Mouse (Mus musculus): ENCODE data around the gene Fam160a2. TPM values are rescaled to one million over a fixed set of nuclear protein-coding genes. Genes with fewer than 3 reads are reported as not detected.

The Fam160a2 gene
- polyA plus RNA-seq, 1 experiment, result 14.5 TPM

DNA sequence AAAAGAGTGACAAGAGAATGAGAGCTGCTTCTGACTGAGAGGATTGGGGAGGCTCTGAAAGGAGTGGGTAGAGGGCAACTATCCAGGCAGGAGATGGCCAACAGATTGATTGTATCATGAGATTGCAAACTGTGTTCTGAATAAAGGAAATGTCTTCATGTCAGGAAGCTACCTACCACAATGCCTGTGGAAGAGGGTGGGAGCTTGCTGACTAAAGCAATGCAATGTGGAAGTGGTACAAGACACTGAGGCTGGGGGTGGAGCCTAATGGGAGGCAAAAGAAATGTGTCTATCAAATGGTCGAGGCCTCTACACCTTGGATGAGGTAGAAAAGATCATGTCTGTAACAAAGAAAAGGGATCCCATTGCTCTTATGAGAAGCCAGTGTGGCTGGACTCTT, 6.5 kb upstream of the Fam160a2 start:
- Histone ChIP-seq H3K4me1 (ENCODE audit: control insufficient read depth, insufficient read depth, insufficient read length, low read length) (no peaks in the 10 kb centered on the region), H3K27ac (replicated peaks; ENCODE audit: low read depth, low read length) (no peak overlapping the region), H3K4me3 (ENCODE audit: insufficient read depth, low read depth, low read length) (no peak overlapping the region)

DNA sequence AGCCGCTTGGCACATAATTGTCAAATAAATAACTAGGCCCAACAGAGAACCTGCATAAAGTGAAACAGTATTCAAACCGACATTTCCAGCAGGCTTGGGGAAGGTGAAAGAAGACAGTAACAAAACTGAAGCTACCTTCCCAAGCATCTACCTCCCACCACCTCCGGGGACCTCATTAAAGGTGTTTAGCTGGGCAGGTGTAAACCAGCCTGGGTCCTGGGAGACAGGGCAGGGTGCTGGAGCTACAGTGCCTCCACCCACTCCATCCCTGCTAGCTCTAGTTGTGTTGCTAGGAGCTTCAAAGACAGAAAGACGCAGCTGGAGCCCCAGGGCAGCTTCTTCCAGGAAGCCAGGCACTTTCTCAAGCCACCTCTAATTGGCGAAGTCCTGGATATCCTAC, 4.4 kb upstream of the Fam160a2 start, which contains the start of gene Cnga4:
TSS of gene Cnga4 (plus strand) at position 301 of the 400 bp plus-strand sequence.
- Histone ChIP-seq H3K4me3 (ENCODE audit: insufficient read depth, low read depth, low read length) (no peak within 1 kb of the TSS), H3K4me1 (ENCODE audit: control insufficient read depth, insufficient read depth, insufficient read length, low read length) (peaks cover 2% of the 10 kb centered on the region; the same call in 1 of the 2 replicates), H3K27ac (replicated peaks; ENCODE audit: low read depth, low read length) (no peak within 1 kb of the TSS)

- Histone ChIP-seq H3K27ac (replicated peaks; ENCODE audit: low read depth, low read length) (peak overlapping the region; percentile 59; the same call in 1 of the 2 replicates), H3K4me1 (ENCODE audit: control insufficient read depth, insufficient read depth, insufficient read length, low read length) (peaks cover 8% of the 10 kb centered on the region), H3K4me3 (ENCODE audit: insufficient read depth, low read depth, low read length) (peak overlapping the region; percentile 80)
These were observed 558 bp downstream of the Fam160a2 start for GRCm38 (mm10) chr7:105399058-105399934.

DNA sequence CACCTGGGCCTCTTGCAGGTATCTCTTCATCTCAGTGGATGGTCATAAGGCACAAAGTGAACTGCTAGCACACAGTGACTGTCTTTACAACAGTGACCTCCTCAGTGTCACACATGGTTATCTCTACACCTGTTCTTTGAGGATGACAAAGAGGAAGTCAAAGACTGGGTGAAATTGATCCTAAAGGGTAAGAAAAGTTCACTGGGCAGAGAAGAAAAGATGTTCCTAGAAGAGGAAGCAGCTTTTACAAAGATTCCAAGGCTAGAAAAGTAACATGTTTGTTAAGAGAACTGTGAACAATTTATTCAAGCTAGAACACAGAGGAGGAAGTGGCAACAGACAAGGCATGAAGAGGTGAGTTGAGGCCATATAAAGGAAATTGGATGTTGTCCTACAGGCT, 3.7 kb downstream of the Fam160a2 start:
- Histone ChIP-seq H3K4me1 (ENCODE audit: control insufficient read depth, insufficient read depth, insufficient read length, low read length) (peaks cover 8% of the 10 kb centered on the region), H3K27ac (replicated peaks; ENCODE audit: low read depth, low read length) (no peak overlapping the region), H3K4me3 (ENCODE audit: insufficient read depth, low read depth, low read length) (no peak overlapping the region)

GRCm38 (mm10) chr7:105395131-105395820, 4.6 kb downstream of the Fam160a2 start:
- Histone ChIP-seq H3K27ac (replicated peaks; ENCODE audit: low read depth, low read length) (no peak overlapping the region), H3K4me1 (ENCODE audit: control insufficient read depth, insufficient read depth, insufficient read length, low read length) (peaks cover 8% of the 10 kb centered on the region), H3K4me3 (ENCODE audit: insufficient read depth, low read depth, low read length) (no peak overlapping the region)

DNA sequence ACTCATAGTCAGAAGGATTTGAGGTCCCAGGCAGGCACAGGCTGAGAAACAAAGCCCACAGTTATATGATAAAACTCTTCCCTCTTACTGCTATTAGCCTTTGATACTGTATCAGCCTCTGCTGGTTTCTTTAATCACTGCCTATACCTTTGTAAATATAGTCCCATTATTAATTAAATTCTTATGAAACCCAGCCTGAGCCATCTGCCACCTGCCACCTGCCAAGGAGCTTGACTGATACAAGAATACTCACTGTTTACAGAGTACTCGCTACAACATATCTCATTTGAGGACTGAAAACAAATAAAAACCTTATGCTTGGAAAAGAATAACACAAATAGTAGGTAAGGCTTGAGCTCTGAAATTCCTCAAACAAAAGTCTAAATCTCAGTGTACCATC, 5.2 kb downstream of the Fam160a2 start:
- H3K4me1 ChIP-seq (ENCODE audit: control insufficient read depth, insufficient read depth, insufficient read length, low read length), result peaks cover 8% of the 10 kb centered on the region
- H3K4me3 ChIP-seq (ENCODE audit: insufficient read depth, low read depth, low read length), result no peak overlapping the region
- no peak overlapping the region for H3K27ac ChIP-seq (replicated peaks; ENCODE audit: low read depth, low read length)

DNA sequence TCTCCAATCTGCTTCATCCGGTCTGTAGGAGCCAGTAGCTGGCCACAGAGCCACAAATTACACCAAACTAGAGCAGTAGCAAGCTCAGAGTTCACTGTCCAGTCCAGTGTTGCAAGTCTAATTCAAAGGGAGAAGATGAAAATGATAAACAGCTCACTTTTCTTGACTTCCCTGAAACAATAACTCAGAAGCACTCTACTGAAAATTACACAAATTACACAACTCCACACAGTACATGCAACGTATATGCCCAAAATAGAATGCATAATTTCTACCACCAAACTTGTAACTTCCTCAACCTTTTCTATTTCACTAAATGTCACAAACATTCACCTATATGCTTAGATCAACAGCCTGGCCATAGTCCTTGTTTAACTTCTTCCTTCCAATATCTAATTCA, 9.6 kb downstream of the Fam160a2 start:
- H3K4me1 ChIP-seq (ENCODE audit: control insufficient read depth, insufficient read depth, insufficient read length, low read length), result no peaks in the 10 kb centered on the region
- H3K4me3 ChIP-seq (ENCODE audit: insufficient read depth, low read depth, low read length), result no peak overlapping the region
- H3K27ac ChIP-seq (replicated peaks; ENCODE audit: low read depth, low read length), result no peak overlapping the region

DNA sequence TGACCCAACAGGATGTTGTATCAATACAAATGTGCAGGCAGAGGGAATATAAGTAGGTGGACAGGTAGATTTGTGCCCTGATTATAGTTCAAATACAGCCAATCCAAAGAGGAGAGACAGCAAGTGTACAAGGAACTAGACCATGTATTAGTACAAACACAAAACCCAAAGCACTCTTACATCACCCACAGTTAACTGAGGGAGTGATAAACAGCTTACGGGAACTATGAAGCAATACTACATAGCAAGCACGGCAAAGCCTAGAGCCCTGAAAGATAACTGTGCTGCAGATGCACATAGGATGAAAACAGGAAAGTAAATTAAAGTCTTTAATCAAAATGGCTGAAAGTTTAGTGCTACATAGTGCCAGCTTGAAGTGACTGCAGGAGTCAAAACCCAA, 12.2 kb downstream of the Fam160a2 start:
- Histone ChIP-seq H3K4me3 (ENCODE audit: insufficient read depth, low read depth, low read length) (no peak overlapping the region), H3K4me1 (ENCODE audit: control insufficient read depth, insufficient read depth, insufficient read length, low read length) (no peaks in the 10 kb centered on the region), H3K27ac (replicated peaks; ENCODE audit: low read depth, low read length) (no peak overlapping the region)

DNA sequence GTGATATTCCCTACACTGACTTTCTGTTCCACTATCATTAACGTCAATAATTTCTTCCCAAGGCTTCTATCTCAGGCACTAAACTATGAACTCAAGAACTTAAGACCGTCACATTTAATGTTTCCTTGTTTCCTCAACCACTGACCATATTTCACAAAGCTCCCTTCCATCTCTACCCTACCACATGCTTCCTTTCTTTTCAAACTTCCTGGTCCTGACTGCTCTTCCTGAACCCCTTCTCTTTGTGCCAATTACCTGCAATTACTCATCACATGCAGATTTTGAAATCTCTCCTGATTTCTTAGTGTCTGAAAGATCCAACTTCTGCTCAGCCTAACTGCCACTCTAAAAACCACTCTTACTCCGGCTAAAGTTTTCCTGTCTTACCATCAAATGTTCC, 19.5 kb downstream of the Fam160a2 start:
- Histone ChIP-seq H3K4me1 (ENCODE audit: control insufficient read depth, insufficient read depth, insufficient read length, low read length) (no peaks in the 10 kb centered on the region), H3K4me3 (ENCODE audit: insufficient read depth, low read depth, low read length) (no peak overlapping the region), H3K27ac (replicated peaks; ENCODE audit: low read depth, low read length) (no peak overlapping the region)

- H3K4me1 ChIP-seq (ENCODE audit: control insufficient read depth, insufficient read depth, insufficient read length, low read length), result no peaks in the 10 kb centered on the region
- H3K27ac ChIP-seq (replicated peaks; ENCODE audit: low read depth, low read length), result no peak within 1 kb of the TSS
These were observed 25.0 kb downstream of the Fam160a2 start, which contains the start of gene Gm5901 for GRCm38 (mm10) chr7:105374866-105375265. Gene Gm5901 (plus strand): TSS chr7:105375038.

GRCm38 (mm10) chr7:105373976-105374375, 25.9 kb downstream of the Fam160a2 start:
- no peaks in the 10 kb centered on the region for H3K4me1 ChIP-seq (ENCODE audit: control insufficient read depth, insufficient read depth, insufficient read length, low read length)
- no peak overlapping the region for H3K27ac ChIP-seq (replicated peaks; ENCODE audit: low read depth, low read length)
- no peak overlapping the region for H3K4me3 ChIP-seq (ENCODE audit: insufficient read depth, low read depth, low read length)

More at GRCm38 (mm10) chr7:105374866-105375265, 25.0 kb downstream of the Fam160a2 start, which contains the start of gene Gm5901:
- H3K4me3 ChIP-seq (ENCODE audit: insufficient read depth, low read depth, low read length), result no peak within 1 kb of the TSS

GRCm38 (mm10) chr7:105373509-105373908, 26.3 kb downstream of the Fam160a2 start:
- no peak overlapping the region for H3K4me3 ChIP-seq (ENCODE audit: insufficient read depth, low read depth, low read length)
- no peak overlapping the region for H3K27ac ChIP-seq (replicated peaks; ENCODE audit: low read depth, low read length)
- no peaks in the 10 kb centered on the region for H3K4me1 ChIP-seq (ENCODE audit: control insufficient read depth, insufficient read depth, insufficient read length, low read length)

DNA sequence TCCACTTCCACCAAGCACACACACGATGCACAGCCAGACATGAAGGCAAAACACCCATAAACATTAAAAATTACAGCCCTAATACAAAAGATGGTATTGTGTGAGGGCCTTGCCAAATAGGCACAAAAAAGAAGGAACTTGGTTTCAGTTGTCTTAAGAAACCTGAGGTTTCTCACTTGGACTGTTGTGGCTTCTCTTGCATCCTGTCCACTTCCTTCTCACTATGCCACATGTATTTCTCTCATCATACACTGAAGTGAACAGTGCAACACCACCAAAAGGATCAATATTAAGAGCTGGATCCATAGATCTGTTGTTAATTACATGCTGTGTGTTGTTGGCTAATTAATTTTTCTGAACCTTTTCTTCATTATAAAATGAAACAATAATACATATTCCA, 26.9 kb downstream of the Fam160a2 start:
- H3K4me1 ChIP-seq (ENCODE audit: control insufficient read depth, insufficient read depth, insufficient read length, low read length), result no peaks in the 10 kb centered on the region
- no peak overlapping the region for H3K27ac ChIP-seq (replicated peaks; ENCODE audit: low read depth, low read length)
- no peak overlapping the region for H3K4me3 ChIP-seq (ENCODE audit: insufficient read depth, low read depth, low read length)

GRCm38 (mm10) chr7:105368521-105368920, 31.3 kb downstream of the Fam160a2 start:
- no peak overlapping the region for H3K4me3 ChIP-seq (ENCODE audit: insufficient read depth, low read depth, low read length)
- H3K27ac ChIP-seq (replicated peaks; ENCODE audit: low read depth, low read length), result no peak overlapping the region
- no peaks in the 10 kb centered on the region for H3K4me1 ChIP-seq (ENCODE audit: control insufficient read depth, insufficient read depth, insufficient read length, low read length)

DNA sequence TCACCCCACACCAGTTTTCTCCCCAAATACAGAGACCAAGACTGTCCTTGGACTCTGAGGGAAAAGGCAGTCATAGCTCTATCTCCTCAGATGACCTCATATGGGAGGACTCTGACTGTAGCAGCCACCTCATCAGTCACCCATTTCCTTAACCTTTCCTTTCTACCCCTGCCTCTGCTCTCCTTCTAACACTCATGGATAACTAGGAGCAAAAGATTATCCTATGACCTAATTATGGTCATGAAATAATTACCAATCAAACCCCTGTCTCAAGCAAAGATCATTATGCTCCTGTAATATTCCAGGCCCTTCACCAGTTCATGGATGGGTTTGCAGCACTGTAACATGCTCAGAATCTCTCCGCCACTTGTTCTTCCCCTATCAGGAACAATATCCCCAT, 31.9 kb downstream of the Fam160a2 start, which contains the start of gene Olfr692:
TSS of gene Olfr692 (plus strand) at position 301 of the 400 bp plus-strand sequence.
- Histone ChIP-seq H3K27ac (replicated peaks; ENCODE audit: low read depth, low read length) (no peak within 1 kb of the TSS), H3K4me3 (ENCODE audit: insufficient read depth, low read depth, low read length) (no peak within 1 kb of the TSS), H3K4me1 (ENCODE audit: control insufficient read depth, insufficient read depth, insufficient read length, low read length) (no peaks in the 10 kb centered on the region)

Measured in brown adipose tissue, adult 24 weeks (tissue).